Mouse (Mus musculus): ENCODE results near the gene Igfbp6. TPM values are rescaled to one million over a fixed set of nuclear protein-coding genes. Genes with fewer than 3 reads are reported as not detected.

The Igfbp6 gene
- total and polyA plus RNA-seq, 3 experiments = 0.38 TPM; not detected in 2

DNA sequence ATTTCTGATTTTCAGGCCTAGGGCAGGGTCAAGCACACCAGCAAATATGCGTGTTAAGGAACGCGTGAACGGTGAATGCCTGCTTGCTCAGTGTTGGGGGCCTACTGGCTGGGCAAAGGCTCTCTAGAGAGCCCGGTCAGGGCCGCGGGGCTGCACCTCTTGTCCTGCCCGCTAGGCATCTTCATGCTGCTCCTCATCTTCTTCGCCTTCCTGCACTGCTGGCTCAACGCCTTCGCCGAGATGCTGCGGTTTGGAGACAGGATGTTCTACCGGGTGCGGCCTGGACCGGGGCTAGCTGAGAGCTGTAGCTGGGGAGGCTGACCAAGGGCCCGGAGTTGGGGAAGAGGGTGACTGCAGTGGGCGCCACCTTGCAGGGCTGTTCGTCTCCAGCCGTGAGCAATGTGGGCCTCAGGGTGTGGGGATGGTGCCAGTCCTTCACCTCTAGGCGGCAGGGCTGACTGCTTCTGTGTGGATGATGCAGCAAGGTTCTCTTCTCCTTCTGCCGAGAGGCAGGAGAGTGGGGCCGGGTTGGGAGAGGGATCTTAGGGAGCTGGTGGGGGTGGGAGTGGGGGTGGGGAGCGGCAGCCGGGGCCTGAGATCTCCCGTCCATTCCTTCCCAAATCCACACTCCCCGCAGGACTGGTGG, 16.4 kb downstream of the Igfbp6 start:
- H3K27ac ChIP-seq (ENCODE audit: insufficient read depth, low read depth) = no peak overlapping the region
- in situ Hi-C loops (cut with MboI; ENCODE audit: low pct_ligation_motif_present, low pct_unique_long_range_greater_than_20kb, low sequenced_read_pairs) (no loop called here), dilution Hi-C loops (cut with MboI; ENCODE audit: extremely low pct_ligation_motif_present, extremely low pct_unique_long_range_greater_than_20kb, low sequenced_read_pairs) (no loop called here)
- peaks cover 5% of the 10 kb centered on the region for H3K27me3 ChIP-seq (replicated peaks)
- H3K9ac ChIP-seq (ENCODE audit: insufficient read depth, low read depth) = no peak overlapping the region
- DNase-seq (ENCODE audit: extremely low read depth) = no peak
- H3K4me3 ChIP-seq (replicated peaks in 1 of 3; ENCODE audit: low read depth in 2 of 3, low read length in 2 of 3, poor library complexity in 1 of 3) = no peak overlapping the region
- H3K36me3 ChIP-seq (replicated peaks in 1 of 2; ENCODE audit: control insufficient read depth in 1 of 2, insufficient read depth in 1 of 2, low read length in 1 of 2) = peaks cover 0 to 46% of the 10 kb centered on the region in 2 experiments
- peaks cover 0 to 5% of the 10 kb centered on the region in 2 experiments; a peak in 2 of 4 replicates for H3K4me1 ChIP-seq (ENCODE audit: control insufficient read depth in 1 of 2, insufficient read depth in 2 of 2)
- no peak for TF ChIP-seq ZMIZ1 (IDR thresholded peaks at IDR 0.05; ENCODE audit: low read depth, low read length)
- no peak for TF ChIP-seq JUND (conservative IDR thresholded peaks at IDR 0.05; ENCODE audit: low read depth, low read length)
- TF ChIP-seq RAD21 (IDR thresholded peaks at IDR 0.05; ENCODE audit: low read depth, low read length) = no peak
- no peak for TF ChIP-seq SIN3A (IDR thresholded peaks at IDR 0.05; ENCODE audit: low read length)
- no peaks in the 10 kb centered on the region for H3K9me3 ChIP-seq (replicated peaks; ENCODE audit: low read length)
- H3K79me2 ChIP-seq (replicated peaks; ENCODE audit: control insufficient read depth, extremely low read depth, insufficient read depth, poor library complexity, severe bottlenecking) = no peaks in the 10 kb centered on the region
- no peak overlapping the region for H3K4me2 ChIP-seq (ENCODE audit: insufficient read depth, low read depth, poor library complexity, severe bottlenecking)

DNA sequence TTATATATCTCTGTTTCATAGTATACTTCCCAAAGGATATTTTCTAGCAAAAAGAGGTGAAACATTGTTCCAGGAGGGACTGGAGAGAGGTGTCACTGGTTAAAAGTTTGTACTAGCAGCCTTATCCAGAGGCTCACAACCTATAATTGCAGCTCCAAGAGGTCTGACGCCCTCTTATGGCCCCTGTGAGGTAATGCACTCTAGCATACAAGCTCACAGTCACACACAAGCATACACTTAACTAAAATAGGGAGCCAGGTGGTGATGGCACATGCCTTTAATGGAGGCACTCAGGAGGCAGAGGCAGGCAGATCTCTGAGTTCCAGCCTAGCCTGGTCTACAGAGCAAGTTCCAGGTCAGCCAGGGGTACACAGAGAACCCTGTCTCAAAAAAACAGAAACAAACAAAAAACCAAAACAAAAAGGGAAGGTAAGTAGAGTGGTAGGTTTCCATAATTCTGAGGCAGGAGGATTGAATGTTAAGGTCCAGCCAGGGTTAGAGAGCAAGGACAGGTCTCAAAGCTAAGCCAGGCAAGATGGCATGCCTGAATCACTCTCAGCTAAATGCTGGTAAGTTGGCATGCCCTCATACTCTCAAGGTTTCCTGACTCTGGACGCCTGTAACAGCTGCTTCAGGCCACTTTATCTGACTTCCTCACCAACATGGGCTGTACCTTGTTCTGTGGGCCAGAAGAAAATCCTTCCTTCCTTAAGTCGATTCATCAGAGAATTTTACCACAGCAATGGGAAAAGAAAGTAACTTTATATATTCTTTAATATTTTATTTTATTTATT, 19.9 kb downstream of the Igfbp6 start:
- dilution Hi-C loops (cut with MboI; ENCODE audit: extremely low pct_ligation_motif_present, extremely low pct_unique_long_range_greater_than_20kb, low sequenced_read_pairs) = no loop called here

DNA sequence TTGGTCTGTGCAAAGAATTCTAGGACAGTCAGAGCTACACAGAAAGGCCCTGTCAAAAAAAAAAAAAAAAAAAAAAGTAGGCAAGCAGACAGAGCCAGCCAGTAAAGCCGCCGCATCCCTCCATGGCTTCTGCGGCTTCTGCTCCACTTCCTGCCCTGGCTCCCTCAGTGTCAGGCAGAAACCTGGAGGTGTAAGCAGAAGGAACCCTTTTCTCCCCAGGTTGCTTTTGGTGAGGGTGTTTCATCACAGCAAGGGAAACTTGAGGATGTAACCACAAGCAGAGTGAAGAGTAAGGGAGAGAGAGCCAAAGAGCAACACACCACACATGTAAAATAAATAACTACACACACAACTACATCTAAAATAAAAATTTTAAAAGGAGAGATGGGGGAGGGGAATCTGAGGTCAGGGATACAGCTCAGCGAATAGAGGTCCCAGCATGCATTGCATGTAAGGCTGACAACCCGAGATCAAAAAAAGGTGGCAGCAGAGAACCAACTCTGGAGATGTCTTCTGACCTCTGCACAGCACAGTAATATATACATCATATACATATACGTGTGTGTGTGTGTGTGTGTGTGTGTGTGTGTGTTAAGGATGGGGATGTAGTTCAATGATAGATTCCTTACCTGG, 21.4 kb downstream of the Igfbp6 start:
- Histone ChIP-seq H3K4me3 (replicated peaks in 1 of 3; ENCODE audit: low read depth in 2 of 3, low read length in 2 of 3, poor library complexity in 1 of 3) (no peak overlapping the region), H3K4me2 (ENCODE audit: insufficient read depth, low read depth, poor library complexity, severe bottlenecking) (no peak overlapping the region), H3K36me3 (replicated peaks in 1 of 2; ENCODE audit: control insufficient read depth in 1 of 2, insufficient read depth in 1 of 2, low read length in 1 of 2) (peaks cover 0 to 15% of the 10 kb centered on the region in 2 experiments), H3K27ac (ENCODE audit: insufficient read depth, low read depth) (no peak overlapping the region), H3K4me1 (ENCODE audit: control insufficient read depth in 1 of 2, insufficient read depth in 2 of 2) (peaks cover 0 to 9% of the 10 kb centered on the region in 2 experiments; a peak in 2 of 4 replicates), H3K9ac (ENCODE audit: insufficient read depth, low read depth) (no peak overlapping the region), H3K79me2 (replicated peaks; ENCODE audit: control insufficient read depth, extremely low read depth, insufficient read depth, poor library complexity, severe bottlenecking) (no peaks in the 10 kb centered on the region), H3K27me3 (replicated peaks) (peaks cover 5% of the 10 kb centered on the region), H3K9me3 (replicated peaks; ENCODE audit: low read length) (no peaks in the 10 kb centered on the region)
- dilution Hi-C loops (cut with MboI; ENCODE audit: extremely low pct_ligation_motif_present, extremely low pct_unique_long_range_greater_than_20kb, low sequenced_read_pairs) = no loop called here
- no peak for DNase-seq (ENCODE audit: extremely low read depth)
- in situ Hi-C loops (cut with MboI; ENCODE audit: low pct_ligation_motif_present, low pct_unique_long_range_greater_than_20kb, low sequenced_read_pairs) = no loop called here
- TF ChIP-seq ZMIZ1 (IDR thresholded peaks at IDR 0.05; ENCODE audit: low read depth, low read length) (no peak), MAZ (IDR thresholded peaks at IDR 0.05; ENCODE audit: low read depth, low read length) (no peak), UBTF (IDR thresholded peaks at IDR 0.05; ENCODE audit: low read depth, low read length) (no peak), USF2 (conservative IDR thresholded peaks at IDR 0.05; ENCODE audit: low read depth, low read length) (no peak), HCFC1 (IDR thresholded peaks at IDR 0.05; ENCODE audit: low read depth, low read length) (no peak), RAD21 (IDR thresholded peaks at IDR 0.05; ENCODE audit: low read depth, low read length) (no peak), EP300 (IDR thresholded peaks at IDR 0.05; ENCODE audit: low read length) (no peak), CTCF (conservative IDR thresholded peaks at IDR 0.05 in 1 of 2, IDR thresholded peaks at IDR 0.05 in 1 of 2; ENCODE audit: low read depth in 2 of 2, low read length in 2 of 2) (no peak), MEF2A (IDR thresholded peaks at IDR 0.05; ENCODE audit: borderline replicate concordance, low read depth, low read length) (no peak), POLR2AphosphoS2 (IDR thresholded peaks at IDR 0.05; ENCODE audit: low read depth, low read length) (no peak), POLR2A (IDR thresholded peaks at IDR 0.05; ENCODE audit: low read depth, low read length) (no peak), CHD1 (IDR thresholded peaks at IDR 0.05; ENCODE audit: low read depth, low read length) (no peak), MYC (IDR thresholded peaks at IDR 0.05; ENCODE audit: low read depth, low read length) (no peak), JUND (conservative IDR thresholded peaks at IDR 0.05; ENCODE audit: low read depth, low read length) (no peak), TCF12 (IDR thresholded peaks at IDR 0.05; ENCODE audit: low read depth, low read length) (no peak), ELF1 (IDR thresholded peaks at IDR 0.05; ENCODE audit: low read depth, low read length) (no peak), RCOR1 (conservative IDR thresholded peaks at IDR 0.05; ENCODE audit: low read depth, low read length) (no peak), E2F4 (IDR thresholded peaks at IDR 0.05; ENCODE audit: insufficient replicate concordance, low read depth, low read length) (no peak)

More for the DNA sequence above, 19.9 kb downstream of the Igfbp6 start:
- Histone ChIP-seq H3K79me2 (replicated peaks; ENCODE audit: control insufficient read depth, extremely low read depth, insufficient read depth, poor library complexity, severe bottlenecking) (no peaks in the 10 kb centered on the region), H3K36me3 (replicated peaks in 1 of 2; ENCODE audit: control insufficient read depth in 1 of 2, insufficient read depth in 1 of 2, low read length in 1 of 2) (peaks cover 0 to 20% of the 10 kb centered on the region in 2 experiments), H3K4me2 (ENCODE audit: insufficient read depth, low read depth, poor library complexity, severe bottlenecking) (no peak overlapping the region), H3K9ac (ENCODE audit: insufficient read depth, low read depth) (no peak overlapping the region), H3K4me1 (ENCODE audit: control insufficient read depth in 1 of 2, insufficient read depth in 2 of 2) (peaks cover 0 to 9% of the 10 kb centered on the region in 2 experiments; a peak in 2 of 4 replicates), H3K4me3 (replicated peaks in 1 of 3; ENCODE audit: low read depth in 2 of 3, low read length in 2 of 3, poor library complexity in 1 of 3) (no peak overlapping the region), H3K9me3 (replicated peaks; ENCODE audit: low read length) (no peaks in the 10 kb centered on the region), H3K27me3 (replicated peaks) (peaks cover 5% of the 10 kb centered on the region), H3K27ac (ENCODE audit: insufficient read depth, low read depth) (no peak overlapping the region)
- in situ Hi-C loops (cut with MboI; ENCODE audit: low pct_ligation_motif_present, low pct_unique_long_range_greater_than_20kb, low sequenced_read_pairs) = no loop called here
- DNase-seq (ENCODE audit: extremely low read depth) = no peak
- TF ChIP-seq MAZ (IDR thresholded peaks at IDR 0.05; ENCODE audit: low read depth, low read length) (no peak), ETS1 (conservative IDR thresholded peaks at IDR 0.05; ENCODE audit: low read depth, low read length) (no peak), USF1 (IDR thresholded peaks at IDR 0.05; ENCODE audit: low read depth, low read length) (no peak), JUND (conservative IDR thresholded peaks at IDR 0.05; ENCODE audit: low read depth, low read length) (no peak), ZMIZ1 (IDR thresholded peaks at IDR 0.05; ENCODE audit: low read depth, low read length) (no peak), CTCF (conservative IDR thresholded peaks at IDR 0.05 in 1 of 2, IDR thresholded peaks at IDR 0.05 in 1 of 2; ENCODE audit: low read depth in 2 of 2, low read length in 2 of 2) (peak in 1 of 2 experiments; percentile 30; a peak in 2 of 4 replicates), MAFK (IDR thresholded peaks at IDR 0.05; ENCODE audit: insufficient replicate concordance, low read length) (no peak)
